Mouse (Mus musculus) brain, embryonic 14.5 days (tissue): ENCODE measurements at regions not wholly inside any gene's neighbourhood (a gene's known extent, or its start where the extent isn't known, plus 50 kb on each side); places are given as distances from the start of the nearest gene placed in this dataset.

Source experiments
- CTCF ChIP-seq: fragments of 200-500 bp; IDR thresholded peaks from 2 replicates; pipeline ENCODE4 v1.5.1; 2012; ENCODE audit warnings: inconsistent platforms, mild to moderate bottlenecking, moderate library complexity, borderline replicate concordance; ENCODE audit not compliant: insufficient read depth, insufficient read length; ENCODE audit errors: extremely low read depth
- POLR2A ChIP-seq: fragments of 200-500 bp; IDR thresholded peaks from 2 replicates; pipeline ENCODE4 v1.6.1; 2012; ENCODE audit warnings: mild to moderate bottlenecking, inconsistent platforms, borderline replicate concordance; ENCODE audit not compliant: poor library complexity, insufficient read depth, insufficient read length, severe bottlenecking; ENCODE audit errors: extremely low read depth

DNA sequence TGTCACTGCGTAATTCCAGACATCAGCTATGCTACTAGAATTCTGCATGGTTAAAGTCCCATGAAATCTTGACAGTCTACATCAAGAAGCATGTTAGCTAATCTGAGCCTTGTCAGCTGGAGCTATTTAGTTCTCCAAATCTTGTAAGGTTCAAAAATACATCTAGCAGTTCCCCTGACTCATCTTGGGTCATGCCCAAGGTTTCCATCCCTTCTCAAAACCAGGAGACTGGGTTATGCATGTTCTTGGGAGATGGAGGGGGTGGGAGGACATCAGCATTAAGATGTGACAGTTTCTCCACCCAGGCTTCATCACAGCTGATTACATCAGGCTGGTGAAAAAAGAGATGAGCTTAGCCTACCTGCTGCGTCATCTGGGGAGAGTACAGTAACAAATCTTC, 495.3 kb upstream of the 4930452B06Rik start:
- TF ChIP-seq CTCF (no peak), POLR2A (no peak)
